Mouse (Mus musculus) hindbrain, postnatal 0 days (tissue): ENCODE measurements around the gene Mpnd. TPM values are rescaled to one million over a fixed set of nuclear protein-coding genes. Genes with fewer than 3 reads are reported as not detected.
A peak's percentile ranks its signal among the peaks of the same experiment; 100 is the strongest.

ENCODE experiments used
- ATAC-seq: fragments of 200-750 bp; cut with Nextera tagmentation; 2 replicates; pipeline ENCODE4 v1.8.0; 2017; ENCODE audit warnings: mild to moderate bottlenecking, moderate TSS enrichment, moderate library complexity
- DNase-seq: peaks from one replicate; pipeline ENCODE4 v3.0.0-alpha.2; 2015; ENCODE audit warnings: low spot score
- H3K27ac ChIP-seq: fragments of 300-500 bp; sonication (generic); 2 replicates; pipeline ENCODE4 v1.5.1; 2014; ENCODE audit warnings: mild to moderate bottlenecking
- H3K27me3 ChIP-seq: fragments of 300-500 bp; sonication (generic); 2 replicates; pipeline ENCODE4 v1.6.1; 2014; ENCODE audit warnings: low read length, mixed read lengths; ENCODE audit not compliant: insufficient read depth
- H3K36me3 ChIP-seq: fragments of 300-500 bp; sonication (generic); 2 replicates; pipeline ENCODE4 v1.6.1; 2014; ENCODE audit warnings: low read length, mixed read lengths; ENCODE audit not compliant: insufficient read depth
- H3K4me1 ChIP-seq: fragments of 300-500 bp; sonication (generic); 2 replicates; pipeline ENCODE4 v1.6.1; 2014; ENCODE audit warnings: antibody characterized with exemption, low read length, mixed read lengths; ENCODE audit not compliant: insufficient read depth
- H3K4me2 ChIP-seq: fragments of 300-500 bp; sonication (generic); 2 replicates; pipeline ENCODE4 v1.6.1; 2014; ENCODE audit warnings: low read depth, mild to moderate bottlenecking, low read length, moderate library complexity, mixed read lengths
- H3K4me3 ChIP-seq: fragments of 300-500 bp; sonication (generic); 2 replicates; pipeline ENCODE4 v1.5.1; 2014; ENCODE audit warnings: low read length
- H3K9ac ChIP-seq: fragments of 300-500 bp; sonication (generic); replicated peaks from 2 replicates; pipeline ENCODE4 v1.6.1; 2014; ENCODE audit warnings: mild to moderate bottlenecking, low read length, moderate library complexity, mixed read lengths
- H3K9me3 ChIP-seq: fragments of 300-500 bp; sonication (generic); 2 replicates; pipeline ENCODE4 v1.6.1; 2016; ENCODE audit warnings: low read length, mixed read lengths
- CTCF ChIP-seq: IDR thresholded peaks from 2 replicates; pipeline ENCODE4 v1.5.1; 2016; ENCODE audit warnings: antibody characterized with exemption, control low read depth, low read depth
- WGBS: fragments of 180-500 bp; shearing (Covaris S2); extraction: QIAGEN DNeasy Blood & Tissue Kit; methylation state at CpG from one replicate; pipeline ENCODE4 v1.1.7; 2014; 5-methylcytosine and 5-hydroxymethylcytosine counted together
- polyA plus RNA-seq: library from polyadenylated mRNA; unstranded; fragments of >200 nt; fragmentation: Nextera tagmentation; extraction: Ambion mirVana; gene quantifications from 2 replicates; pipeline ENCODE4 v1.2.1, GENCODE M21; 2015
- total RNA-seq: library from RNA; depleted of rRNA; stranded (reverse); fragments of >200 nt; gene quantifications from 2 replicates; pipeline ENCODE4 v1.2.3, GENCODE M21; 2014

The Mpnd gene
- total and polyA plus RNA-seq, 2 experiments from 2014 or later, result 107 to 186 TPM

GRCm38 (mm10) chr17:56040030-56040856 lies 34.7 kb downstream of the Mpnd start, which contains the start of gene Chaf1a:
TSS of gene Chaf1a (plus strand) at chr17:56040439.
- peak within 1 kb of the TSS; percentile 41; the same call in 1 of the 2 replicates for H3K27ac ChIP-seq
- peak; percentile 89 for ATAC-seq
- no peaks in the 10 kb centered on the region for H3K36me3 ChIP-seq
- H3K27me3 ChIP-seq, result no peaks in the 10 kb centered on the region
- DNase-seq, result peak; percentile 100
- H3K9me3 ChIP-seq, result no peaks in the 10 kb centered on the region
- H3K4me3 ChIP-seq, result peak within 1 kb of the TSS; percentile 76
- under 1% methylated on average over 68 of the region's 68 CpGs for WGBS
- H3K4me2 ChIP-seq, result peak within 1 kb of the TSS; percentile 94
- peak within 1 kb of the TSS; percentile 64 for H3K9ac ChIP-seq
- H3K4me1 ChIP-seq, result peaks cover 15% of the 10 kb centered on the region
- TF ChIP-seq CTCF, result no peak

DNA sequence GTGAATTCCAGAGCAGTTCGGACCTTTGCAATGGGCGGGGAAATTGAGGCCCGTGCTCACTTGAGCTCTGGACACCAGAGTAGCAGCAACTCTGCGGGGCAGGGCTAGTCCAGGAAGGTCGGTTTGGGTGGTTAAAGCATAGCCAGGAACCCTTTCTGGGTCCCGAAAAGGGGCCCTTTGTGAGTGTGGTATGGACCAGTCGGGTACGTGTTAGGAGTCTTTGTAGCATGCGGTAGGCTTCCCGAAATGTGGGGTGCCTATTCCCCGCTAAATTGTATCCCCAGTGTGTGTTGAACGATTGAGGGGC lies 35.3 kb downstream of the Mpnd start:
- Histone ChIP-seq H3K36me3 (no peaks in the 10 kb centered on the region), H3K9ac (peak overlapping the region; percentile 64), H3K4me3 (peak overlapping the region; percentile 76), H3K9me3 (no peaks in the 10 kb centered on the region), H3K27me3 (no peaks in the 10 kb centered on the region), H3K4me1 (peaks cover 10% of the 10 kb centered on the region; the same call in 1 of the 2 replicates), H3K4me2 (peak overlapping the region; percentile 94), H3K27ac (0 out of 2 replicates have a peak overlapping the region, but pooled peaks have one; percentile 41)
- 3% methylated on average over 12 of the region's 12 CpGs for WGBS
- no peak for TF ChIP-seq CTCF
- ATAC-seq, result no peak
- no peak for DNase-seq

DNA sequence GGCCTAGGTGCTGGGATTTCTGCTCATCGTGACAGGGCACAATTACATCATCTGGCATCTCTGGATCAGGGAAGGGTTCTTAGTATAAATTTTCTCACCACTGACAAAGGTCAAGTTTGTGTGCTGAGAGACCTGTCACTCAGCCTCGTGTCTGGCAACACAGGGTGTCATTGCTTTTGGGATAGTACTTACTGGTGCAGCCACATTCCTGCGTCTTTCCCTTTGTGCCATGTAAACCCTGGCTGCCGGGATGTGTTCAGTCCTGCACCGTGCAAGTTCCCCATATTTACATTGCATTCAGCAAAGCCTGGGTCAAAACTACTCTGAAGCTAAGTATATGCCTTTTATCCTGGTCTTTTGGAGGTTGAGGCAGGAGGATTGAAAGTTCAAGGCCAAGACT lies 45.9 kb downstream of the Mpnd start:
- H3K4me2 ChIP-seq, result no peak overlapping the region
- H3K36me3 ChIP-seq, result no peaks in the 10 kb centered on the region
- no peaks in the 10 kb centered on the region for H3K9me3 ChIP-seq
- no peak for TF ChIP-seq CTCF
- 93% methylated on average over 5 of the region's 5 CpGs for WGBS
- no peaks in the 10 kb centered on the region for H3K27me3 ChIP-seq
- DNase-seq (no peak), ATAC-seq (no peak)
- H3K9ac ChIP-seq, result no peak overlapping the region
- no peaks in the 10 kb centered on the region for H3K4me1 ChIP-seq
- H3K27ac ChIP-seq, result no peak overlapping the region
- no peak overlapping the region for H3K4me3 ChIP-seq

GRCm38 (mm10) chr17:56054938-56055337 lies 49.4 kb downstream of the Mpnd start:
- ATAC-seq, result no peak
- Histone ChIP-seq H3K36me3 (0 out of 2 replicates have a peak, but pooled peaks cover 4% of the 10 kb centered on the region), H3K9me3 (no peaks in the 10 kb centered on the region), H3K9ac (no peak overlapping the region), H3K27ac (no peak overlapping the region), H3K4me3 (no peak overlapping the region), H3K27me3 (no peaks in the 10 kb centered on the region), H3K4me1 (no peaks in the 10 kb centered on the region), H3K4me2 (no peak overlapping the region)
- no peak for TF ChIP-seq CTCF
- DNase-seq, result no peak

DNA sequence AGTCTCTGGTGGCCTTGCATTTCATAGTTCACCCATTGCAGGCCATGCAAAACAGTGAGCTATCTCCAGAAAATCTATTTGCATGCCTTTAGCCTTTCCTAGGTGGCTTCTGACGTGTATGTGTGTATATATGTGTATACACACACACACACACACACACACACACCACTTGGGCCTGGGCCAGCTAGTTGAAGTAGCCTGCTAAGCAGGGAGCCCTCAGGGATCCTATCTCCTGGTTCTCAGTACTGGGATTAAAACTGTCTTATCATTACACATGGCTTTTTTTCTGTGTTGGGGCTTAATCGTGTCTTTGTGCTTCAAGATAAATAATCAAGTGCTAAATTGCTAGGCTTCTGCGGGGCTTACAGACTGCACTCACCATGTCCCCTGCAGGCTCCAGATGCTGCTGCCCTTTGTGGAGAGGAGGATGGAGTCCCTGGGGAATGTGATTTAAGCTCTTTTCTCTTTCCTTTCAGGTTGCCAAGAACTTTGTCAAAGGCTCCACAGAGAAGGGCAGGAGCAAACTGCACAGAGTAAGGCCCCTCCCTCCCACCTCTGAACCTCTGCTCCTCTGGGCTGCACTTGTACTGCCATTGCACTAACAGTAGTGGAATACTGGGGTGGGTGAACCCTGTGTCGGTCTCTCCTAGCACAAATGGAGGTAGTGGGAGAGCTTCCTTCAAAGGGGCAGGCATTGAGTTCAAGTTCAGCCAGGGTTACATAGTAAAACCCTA lies 50.6 kb downstream of the Mpnd start:
- H3K4me1 ChIP-seq, result no peaks in the 10 kb centered on the region
- H3K4me2 ChIP-seq, result no peak overlapping the region
- H3K27ac ChIP-seq, result no peak overlapping the region
- TF ChIP-seq CTCF, result no peak
- ATAC-seq (no peak; the same call in 1 of the 2 replicates), DNase-seq (no peak)
- H3K9ac ChIP-seq, result no peak overlapping the region
- 0 out of 2 replicates have a peak, but pooled peaks cover 8% of the 10 kb centered on the region for H3K36me3 ChIP-seq
- WGBS, result 65% methylated on average over 4 of the region's 4 CpGs
- H3K27me3 ChIP-seq, result no peaks in the 10 kb centered on the region
- no peak overlapping the region for H3K4me3 ChIP-seq
- H3K9me3 ChIP-seq, result no peaks in the 10 kb centered on the region

GRCm38 (mm10) chr17:56057381-56058120 lies 52.0 kb downstream of the Mpnd start:
- ATAC-seq (no peak), DNase-seq (no peak)
- peak; percentile 24; the same call in 1 of the 2 replicates for TF ChIP-seq CTCF
- Histone ChIP-seq H3K27me3 (no peaks in the 10 kb centered on the region), H3K9me3 (no peaks in the 10 kb centered on the region), H3K27ac (no peak overlapping the region), H3K4me1 (no peaks in the 10 kb centered on the region), H3K4me2 (no peak overlapping the region), H3K9ac (no peak overlapping the region), H3K36me3 (peaks cover 16% of the 10 kb centered on the region), H3K4me3 (no peak overlapping the region)
- 76% methylated on average over 11 of the region's 11 CpGs for WGBS
